Comparison of ENCODE assay signal across 25 mouse cellular contexts in the genomic region with DNA sequence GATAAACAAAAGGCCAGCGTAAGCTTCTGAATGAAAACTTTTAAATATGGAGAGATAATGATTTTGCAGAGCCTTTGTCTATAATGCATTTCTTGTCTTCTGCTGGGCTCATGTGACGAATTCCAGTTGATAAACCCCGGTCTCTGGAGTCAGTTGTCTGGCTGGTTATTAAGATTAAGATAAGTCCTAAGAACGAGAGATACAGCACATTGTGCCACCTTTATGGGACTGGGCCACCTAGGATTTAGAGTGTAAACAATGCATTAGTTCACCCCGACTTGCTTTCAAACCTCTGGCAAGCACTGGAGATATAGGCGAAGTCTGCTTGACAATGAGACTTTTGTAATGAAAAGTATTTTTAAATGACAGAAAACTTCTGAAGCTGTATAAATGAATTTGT.
"Had no signal": no experiment of that assay in that cellular context is flagged by ENCODE, and none has a peak within 500 bp of the region (broad histone marks: within the 10 kb centered on the region; RNA-seq: fewer than 3 reads in every experiment).

No protein-coding gene starts in this region.

- H3K4me2 ChIP-seq: heart, embryonic 15.5 days; hindbrain, embryonic 12.5 days; hindbrain, embryonic 14.5 days; kidney, embryonic 15.5 days; limb, embryonic 13.5 days; limb, embryonic 15.5 days; liver, embryonic 12.5 days had no signal

- H3K9ac ChIP-seq: heart, embryonic 15.5 days; hindbrain, embryonic 12.5 days; hindbrain, embryonic 14.5 days; kidney, embryonic 15.5 days; limb, embryonic 13.5 days; limb, embryonic 15.5 days; liver, embryonic 12.5 days; liver, embryonic 14.5 days had no signal

- H3K36me3 ChIP-seq: heart, embryonic 15.5 days; hindbrain, embryonic 10.5 days; hindbrain, embryonic 12.5 days; kidney, embryonic 15.5 days; limb, embryonic 13.5 days; limb, embryonic 15.5 days; liver, embryonic 12.5 days had no signal

- H3K9me3 ChIP-seq: heart, embryonic 15.5 days; hindbrain, embryonic 10.5 days; hindbrain, embryonic 12.5 days; kidney, embryonic 15.5 days; limb, embryonic 13.5 days; limb, embryonic 15.5 days; liver, embryonic 12.5 days had no signal

- DNase-seq: gastrocnemius, adult 2 months; gastrocnemius, postnatal 10 days; gastrocnemius, postnatal 25 days; heart, adult 18-20 months; heart, postnatal 4 days; kidney, adult 11 months; kidney, adult 2 months; kidney, adult 9 months; kidney, postnatal 14 days; kidney, postnatal 36 days; layer of hippocampus, adult 9-11 months; layer of hippocampus, postnatal 36 days; left cerebral cortex, postnatal 4 days had no signal

- H3K4me3 ChIP-seq: gastrocnemius, adult 2 months; heart, embryonic 15.5 days; hindbrain, embryonic 10.5 days; hindbrain, embryonic 12.5 days; kidney, embryonic 15.5 days; limb, embryonic 13.5 days; limb, embryonic 15.5 days; liver, embryonic 12.5 days had no signal

- H3K27me3 ChIP-seq: heart, embryonic 15.5 days; hindbrain, embryonic 12.5 days; kidney, embryonic 15.5 days; limb, embryonic 13.5 days; limb, embryonic 15.5 days; liver, embryonic 12.5 days had no signal

- H3K27ac ChIP-seq: gastrocnemius, adult 2 months; heart, embryonic 15.5 days; hindbrain, embryonic 10.5 days; hindbrain, embryonic 12.5 days; hindbrain, embryonic 14.5 days; kidney, embryonic 15.5 days; kidney, postnatal 0 days; limb, embryonic 13.5 days; limb, embryonic 15.5 days; liver, embryonic 12.5 days; liver, embryonic 14.5 days had no signal

- ATAC-seq: hindbrain, embryonic 16.5 days; inflammation-experienced regulatory T-cells, adult 6 months; liver, embryonic 12.5 days had no signal

- H3K4me1 ChIP-seq: hindbrain, embryonic 12.5 days; kidney, embryonic 15.5 days; limb, embryonic 15.5 days; liver, embryonic 12.5 days had no signal
